In genomic region chr4:26345080-26345479, GRCm38 (mm10) we compare ENCODE assay signal across 10 mouse cellular contexts. TPM values are rescaled to one million over a fixed set of nuclear protein-coding genes. Genes with fewer than 3 reads are reported as not detected.
DNase-seq lines count a peak whose midpoint lies in the region; ATAC-seq and TF ChIP-seq lines count a peak whose summit lies in the region.
"Had no signal": no experiment of that assay in that cellular context is flagged by ENCODE, and none has a peak within 500 bp of the region (broad histone marks: within the 10 kb centered on the region; RNA-seq: fewer than 3 reads in every experiment).

No protein-coding gene starts in this region.

- no peak for TF ChIP-seq EP300 in MEL (IDR thresholded peaks at IDR 0.05; ENCODE audit: low read depth in 1 of 2, low read length in 2 of 2)

- ATAC-seq in heart, embryonic 16.5 days (replicated peaks; ENCODE audit: extremely low read depth, insufficient read depth, low FRiP score) = no peak

- 0 out of 2 replicates have a peak overlapping the region, but pooled peaks have one; percentile 15 for H3K9ac ChIP-seq in heart, embryonic 16.5 days (ENCODE audit: low read length)
- peak overlapping the region; percentile 89 for H3K9ac ChIP-seq in MEL (ENCODE audit: control insufficient read depth, low read depth, low read length, poor library complexity, severe bottlenecking)

- TF ChIP-seq RAD21 in MEL (IDR thresholded peaks at IDR 0.05; ENCODE audit: low read depth, low read length) = no peak

- H3K9me3 ChIP-seq in heart, embryonic 16.5 days (replicated peaks; ENCODE audit: control insufficient read depth, low read length) = no peaks in the 10 kb centered on the region
- H3K9me3 ChIP-seq in MEL (replicated peaks; ENCODE audit: insufficient read depth, low read length) = no peaks in the 10 kb centered on the region
- no peaks in the 10 kb centered on the region for H3K9me3 ChIP-seq in hindbrain, embryonic 10.5 days
- H3K9me3 ChIP-seq: G1E had no signal

- TF ChIP-seq CTCF in MEL (IDR thresholded peaks at IDR 0.05 in 2 of 3, conservative IDR thresholded peaks at IDR 0.05 in 1 of 3; ENCODE audit: control insufficient read depth in 1 of 3, insufficient read depth in 1 of 3, low read depth in 2 of 3, low read length in 3 of 3, poor library complexity in 1 of 3, severe bottlenecking in 1 of 3) = no peak

- 0 out of 2 replicates have a peak, but pooled peaks cover 2% of the 10 kb centered on the region for H3K4me1 ChIP-seq in heart, embryonic 16.5 days (ENCODE audit: control insufficient read depth, insufficient read depth, low read length)
- peaks cover 5 to 6% of the 10 kb centered on the region in 2 experiments; a peak in 3 of 4 replicates for H3K4me1 ChIP-seq in MEL (ENCODE audit: control insufficient read depth in 1 of 2, insufficient read depth in 2 of 2, low read length in 2 of 2)
- peaks cover 5% of the 10 kb centered on the region for H3K4me1 ChIP-seq in hindbrain, embryonic 10.5 days (replicated peaks)

- no peaks in the 10 kb centered on the region for H3K27me3 ChIP-seq in heart, embryonic 16.5 days (ENCODE audit: control insufficient read depth, insufficient read depth, low read length)
- H3K27me3 ChIP-seq in MEL (ENCODE audit: control insufficient read depth in 1 of 2, insufficient read depth in 2 of 2, low read length in 2 of 2) = no peaks in the 10 kb centered on the region
- H3K27me3 ChIP-seq in hindbrain, embryonic 10.5 days (ENCODE audit: insufficient read depth, poor library complexity, severe bottlenecking) = no peaks in the 10 kb centered on the region

- H3K36me3 ChIP-seq in heart, embryonic 16.5 days (ENCODE audit: control insufficient read depth, insufficient read depth) = no peaks in the 10 kb centered on the region
- H3K36me3 ChIP-seq in MEL (ENCODE audit: control insufficient read depth in 1 of 2, insufficient read depth in 2 of 2, low read length in 2 of 2) (peaks cover 2 to 12% of the 10 kb centered on the region in 2 experiments; a peak in 3 of 4 replicates), macrophage (ENCODE audit: inconsistent target) (no peaks in the 10 kb centered on the region)
- H3K36me3 ChIP-seq in hindbrain, embryonic 10.5 days = peaks cover 10% of the 10 kb centered on the region; the same call in 1 of the 2 replicates

- WGBS in heart, embryonic 16.5 days = 64% methylated on average over 3 of the region's 3 CpGs
- 78% methylated on average over 3 of the region's 3 CpGs for WGBS in hindbrain, embryonic 10.5 days
- WGBS in macrophage (ENCODE audit: missing documents) = 28% methylated on average over 3 of the region's 3 CpGs

- DNase-seq in heart, adult 8-10 months (ENCODE audit: low spot score) = no peak
- DNase-seq in MEL (ENCODE audit: low read depth, low spot score) = peak; percentile 46
- DNase-seq in hindbrain, embryonic 10.5 days (ENCODE audit: low spot score) = no peak
- DNase-seq in layer of hippocampus, postnatal 36 days = no peak
- DNase-seq in adrenal gland, postnatal 4 days (ENCODE audit: low spot score in 2 of 2) = no peak
- DNase-seq in gastrocnemius, adult 18-20 months (ENCODE audit: low spot score) = no peak
- DNase-seq: thymus, postnatal 36 days had no signal

- TF ChIP-seq POLR2A in MEL (IDR thresholded peaks at IDR 0.05; ENCODE audit: control insufficient read depth in 1 of 2, insufficient read depth in 1 of 2, low read depth in 1 of 2, low read length in 2 of 2, poor library complexity in 1 of 2) = no peak

- H3K4me2 ChIP-seq in heart, embryonic 16.5 days (ENCODE audit: low read depth, low read length) = peak overlapping the region; percentile 70

- peaks cover 8% of the 10 kb centered on the region for H3K79me2 ChIP-seq in MEL (ENCODE audit: control insufficient read depth, insufficient read depth, low read length, poor library complexity)
- peaks cover 25% of the 10 kb centered on the region; the same call in 1 of the 2 replicates for H3K79me2 ChIP-seq in macrophage (ENCODE audit: inconsistent target)

- no peak overlapping the region for H3K27ac ChIP-seq in heart, embryonic 16.5 days (ENCODE audit: low read length)
- H3K27ac ChIP-seq in MEL (ENCODE audit: control insufficient read depth, low read depth, low read length) = no peak overlapping the region
- peak overlapping the region; percentile 99; the same call in 1 of the 2 replicates for H3K27ac ChIP-seq in hindbrain, embryonic 10.5 days
- no peak overlapping the region; the same call in 1 of the 2 replicates for H3K27ac ChIP-seq in macrophage

- peak overlapping the region; percentile 26; the same call in 1 of the 2 replicates for H3K4me3 ChIP-seq in heart, embryonic 16.5 days (ENCODE audit: low read length)
- H3K4me3 ChIP-seq in MEL (ENCODE audit: control insufficient read depth in 1 of 2, insufficient read depth in 1 of 2, low read depth in 2 of 2, low read length in 2 of 2) = peak overlapping the region in 1 of 2 experiments; percentile 91; a peak in 2 of 4 replicates
- H3K4me3 ChIP-seq in hindbrain, embryonic 10.5 days = peak overlapping the region; percentile 79
- H3K4me3 ChIP-seq in macrophage (ENCODE audit: inconsistent target) = peak overlapping the region; percentile 64

TF ChIP-seq in MEL, 35 proteins besides CTCF, POLR2A, EP300 and RAD21:
- TF ChIP-seq MAZ (IDR thresholded peaks at IDR 0.05; ENCODE audit: low read depth, low read length) (no peak), ETS1 (IDR thresholded peaks at IDR 0.05; ENCODE audit: low read depth, low read length) (no peak), JUND (IDR thresholded peaks at IDR 0.05; ENCODE audit: low read depth, low read length) (no peak)

RNA-seq across cellular contexts. Expression of gene Manea, which starts 1.6 kb away (rescaled TPM):
- polyA plus RNA-seq in heart, embryonic 16.5 days (2015; fragmentation: Nextera tagmentation; extraction: Ambion mirVana) = 10.2 and 11.2 TPM in 2 replicates
- total RNA-seq in heart, adult 8-10 months (2022) = 10 to 100 TPM; 11.2 to 16.0 (median 15.1) TPM
- total RNA-seq in MEL (2012; rRNA removed) = 7.3 and 7.8 TPM in 2 replicates
- polyA plus RNA-seq in MEL (2012; ENCODE audit: insufficient read depth in 1 of 2, insufficient read length in 2 of 2, low read depth in 1 of 2, low replicate concordance in 2 of 2, missing spikeins in 1 of 2) (10 to 100 TPM in 1 of 2 experiments, 1 to 10 TPM in 1; 7.1 to 69.4 TPM), macrophage (2018) (14.2 to 20.5 TPM (median 17.2 TPM) in 3 replicates)
- 17.8 and 19.9 TPM in 2 replicates for polyA plus RNA-seq in hindbrain, embryonic 10.5 days (2016; fragmentation: Nextera tagmentation; extraction: Ambion mirVana)
- 1 to 10 TPM; 1.6 to 9.9 (median 4.2) TPM for total RNA-seq in macrophage (2018; cell fraction: chromatin; rRNA removed)
- total RNA-seq in macrophage (2018; cell fraction: cytosol; rRNA removed) = 10 to 100 TPM; 14.4 to 26.5 (median 19.6) TPM
- total RNA-seq in macrophage (2018; cell fraction: nucleus; rRNA removed) = 10 to 100 TPM in 19 of 26 experiments, 1 to 10 TPM in 7; 5.9 to 32.2 (median 13.1) TPM
- 10 to 100 TPM; 26.1 to 32.7 TPM for total RNA-seq in layer of hippocampus, postnatal 36 days (2021)
- total RNA-seq in adrenal gland, postnatal 4 days (2021) = 10 to 100 TPM; 29.5 to 34.6 TPM
- 1 to 10 TPM; 3.2 to 5.5 TPM for total RNA-seq in gastrocnemius, adult 18-20 months (2021)
